Mouse (Mus musculus): ENCODE results near the gene L3mbtl4. TPM values are rescaled to one million over a fixed set of nuclear protein-coding genes. Genes with fewer than 3 reads are reported as not detected.

The L3mbtl4 gene
- total RNA-seq, 1 experiment from 2014 or later = not detected

DNA sequence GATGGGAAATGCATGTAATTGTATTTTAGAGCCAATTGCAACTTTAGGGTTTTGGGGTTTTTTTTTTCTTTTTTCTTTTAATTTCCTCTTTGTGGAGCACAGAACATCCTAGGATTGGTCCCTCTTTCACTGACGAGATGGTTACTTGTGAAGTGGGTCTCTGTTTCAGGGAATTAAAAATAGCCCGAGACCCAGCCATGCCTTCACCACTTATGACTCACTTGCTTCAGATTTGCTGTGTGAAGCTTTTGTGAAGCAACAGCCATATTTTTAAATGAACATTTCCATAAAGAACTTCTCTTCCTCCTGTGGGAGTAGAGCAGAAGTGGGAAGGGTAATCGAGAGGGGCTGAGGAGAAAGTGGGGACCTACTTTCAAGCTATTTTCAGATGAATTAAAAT lies 485.3 kb downstream of the L3mbtl4 start:
- ATAC-seq (replicated peaks in 1 of 2; ENCODE audit: insufficient read depth in 1 of 2, low FRiP score in 2 of 2, low TSS enrichment in 1 of 2, low read depth in 1 of 2, poor library complexity in 2 of 2, severe bottlenecking in 2 of 2) = no peak

DNA sequence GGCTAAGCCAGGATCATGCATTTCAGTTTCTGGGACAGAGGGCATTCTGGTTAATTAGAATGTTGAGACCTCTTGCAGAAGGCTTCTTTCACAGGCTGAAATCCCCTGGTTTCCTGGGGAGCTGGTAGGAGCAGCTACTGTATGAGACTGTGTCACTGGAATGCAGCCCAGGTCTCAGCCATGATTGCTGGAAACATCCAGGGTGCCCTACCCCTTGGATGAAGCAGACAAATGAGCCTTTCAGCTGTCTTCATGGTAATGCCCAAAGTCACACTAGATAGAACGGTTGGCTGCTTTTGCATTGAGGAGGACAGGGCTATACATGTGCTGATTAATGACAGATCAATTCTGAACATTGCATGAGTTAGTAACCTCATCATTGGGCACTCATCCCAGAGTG lies 486.4 kb downstream of the L3mbtl4 start:
- ATAC-seq (replicated peaks in 1 of 2; ENCODE audit: insufficient read depth in 1 of 2, low FRiP score in 2 of 2, low TSS enrichment in 1 of 2, low read depth in 1 of 2, poor library complexity in 2 of 2, severe bottlenecking in 2 of 2) = no peak

DNA sequence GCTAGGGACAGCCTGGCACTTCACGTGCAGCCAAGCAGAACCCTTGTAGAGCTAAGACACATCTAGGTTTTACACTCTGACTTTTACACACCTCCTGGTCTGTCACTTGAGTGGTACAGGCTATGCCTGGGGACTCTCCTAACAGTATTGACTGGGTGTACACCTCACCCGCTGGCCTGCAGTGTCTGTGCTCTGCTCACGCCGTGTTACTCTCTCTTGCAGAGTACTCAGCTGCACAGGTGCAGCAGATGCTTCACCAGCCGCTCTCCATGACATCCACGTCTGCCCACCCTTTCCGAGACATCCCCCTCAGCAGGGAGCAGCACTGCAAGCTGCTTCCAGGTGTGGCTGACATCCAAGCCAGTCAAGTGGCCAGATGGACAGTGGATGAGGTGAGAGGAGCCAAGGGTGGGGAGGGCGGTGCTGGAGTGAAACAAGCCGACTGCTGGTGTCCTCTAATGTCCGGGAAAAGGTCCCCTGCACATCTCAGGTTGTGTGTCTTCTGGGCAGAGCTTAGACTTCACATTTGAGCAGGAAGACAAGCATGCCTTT lies 490.8 kb downstream of the L3mbtl4 start:
- no peak for ATAC-seq (replicated peaks in 1 of 2; ENCODE audit: insufficient read depth in 1 of 2, low FRiP score in 2 of 2, low TSS enrichment in 1 of 2, low read depth in 1 of 2, poor library complexity in 2 of 2, severe bottlenecking in 2 of 2)

DNA sequence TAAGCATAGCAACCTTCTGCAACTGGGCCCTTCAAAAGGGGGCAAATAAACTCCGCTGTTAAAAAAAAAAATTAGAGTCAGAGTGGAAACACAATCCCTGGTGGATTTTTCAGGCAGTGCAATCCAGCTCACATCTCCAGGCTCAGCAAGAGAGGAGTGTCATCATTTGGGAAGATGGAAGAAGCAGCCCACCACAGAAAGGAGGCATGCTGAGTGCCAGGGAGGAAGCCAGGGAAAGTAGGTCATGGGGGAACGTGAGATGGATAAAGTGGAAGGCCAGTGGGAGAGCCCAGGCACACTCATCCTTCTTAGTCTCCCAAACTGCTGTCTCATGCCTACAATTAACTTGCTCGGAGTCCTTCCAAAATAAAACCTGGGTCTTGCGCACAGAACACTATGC lies 496.0 kb downstream of the L3mbtl4 start:
- no peak for ATAC-seq (replicated peaks in 1 of 2; ENCODE audit: insufficient read depth in 1 of 2, low FRiP score in 2 of 2, low TSS enrichment in 1 of 2, low read depth in 1 of 2, poor library complexity in 2 of 2, severe bottlenecking in 2 of 2)

DNA sequence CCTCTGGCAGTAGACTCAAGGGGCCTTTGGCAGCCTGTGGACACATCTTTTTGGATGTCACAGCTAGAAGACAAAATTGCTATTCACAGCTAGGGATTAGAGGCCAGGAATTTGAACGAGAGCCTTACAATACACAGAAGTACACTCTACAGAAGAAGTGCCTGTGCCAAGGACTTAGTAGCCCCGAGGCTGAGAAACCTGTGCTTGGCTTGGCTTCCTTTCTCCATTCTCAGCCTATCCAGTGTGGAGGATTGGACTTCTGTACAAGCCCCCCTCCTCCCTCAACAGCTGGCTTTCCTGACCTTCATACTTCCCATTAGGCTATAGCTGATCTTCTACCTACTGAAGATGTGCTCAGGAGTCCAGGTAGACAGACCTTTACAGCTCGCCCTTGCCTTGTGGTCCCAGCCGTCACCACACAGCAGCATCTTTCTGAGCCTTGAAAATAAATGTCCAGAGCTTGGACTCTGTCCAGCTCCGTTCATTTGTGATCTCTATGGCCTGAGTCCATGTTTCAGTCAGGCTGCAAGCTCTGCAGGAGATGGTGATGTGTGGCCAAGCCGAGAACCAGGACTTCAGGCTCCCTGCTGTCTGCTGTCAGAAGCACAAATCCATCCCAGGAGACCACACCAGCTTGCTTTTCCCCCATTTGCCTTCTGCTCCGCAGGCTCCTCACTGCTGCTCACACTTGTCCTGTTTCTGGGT lies 497.6 kb downstream of the L3mbtl4 start:
- ATAC-seq (replicated peaks in 1 of 2; ENCODE audit: insufficient read depth in 1 of 2, low FRiP score in 2 of 2, low TSS enrichment in 1 of 2, low read depth in 1 of 2, poor library complexity in 2 of 2, severe bottlenecking in 2 of 2) = no peak; a peak in 1 of 4 replicates

DNA sequence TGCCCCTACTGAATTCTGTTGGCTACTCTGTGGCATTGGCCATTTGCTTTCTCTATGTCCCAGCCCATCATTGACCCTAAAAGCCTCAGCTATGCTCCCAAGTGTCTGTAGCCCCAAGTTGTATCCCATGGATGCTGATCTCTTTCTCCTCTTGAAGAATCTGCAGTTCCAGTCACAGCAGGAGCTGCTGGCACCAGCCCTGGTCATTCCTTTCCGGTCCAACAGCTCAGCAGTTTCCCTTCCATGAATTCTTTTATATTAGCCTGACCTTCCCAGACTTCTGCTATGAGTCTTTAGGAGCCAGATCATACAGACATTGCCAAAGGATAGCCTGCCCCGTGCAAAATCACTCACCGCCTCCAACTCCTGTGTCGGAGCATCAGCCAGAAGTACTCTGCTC lies 520.1 kb downstream of the L3mbtl4 start:
- no peak for ATAC-seq (replicated peaks in 1 of 2; ENCODE audit: insufficient read depth in 1 of 2, low FRiP score in 2 of 2, low TSS enrichment in 1 of 2, low read depth in 1 of 2, poor library complexity in 2 of 2, severe bottlenecking in 2 of 2)

DNA sequence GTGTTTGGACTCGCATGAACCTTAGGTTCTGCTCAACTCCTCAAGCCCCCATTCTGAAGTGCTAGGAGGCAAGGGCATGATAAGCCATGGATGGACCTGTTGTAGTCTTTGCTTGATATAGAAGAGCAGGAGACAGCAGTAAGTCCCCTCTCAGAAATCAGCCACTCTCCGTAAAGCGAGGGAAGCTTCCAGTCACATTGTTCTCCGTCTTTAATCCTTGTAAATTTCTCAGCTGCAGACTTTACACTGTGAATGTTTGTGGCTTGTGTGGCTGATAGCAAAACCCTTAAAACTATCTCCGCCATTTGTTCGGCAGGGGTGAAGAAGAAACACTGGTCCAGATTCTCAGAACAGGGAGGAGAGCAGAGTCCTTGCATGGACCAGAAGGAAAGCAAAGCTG lies 552.7 kb downstream of the L3mbtl4 start, which contains the start of gene Tmem200c:
Gene Tmem200c, plus strand, starts transcription at position 301 of the 400 bp plus-strand sequence.
- no peak for ATAC-seq (replicated peaks in 1 of 2; ENCODE audit: insufficient read depth in 1 of 2, low FRiP score in 2 of 2, low TSS enrichment in 1 of 2, low read depth in 1 of 2, poor library complexity in 2 of 2, severe bottlenecking in 2 of 2)

Data from hematopoietic stem cell, adult 5-6 weeks (primary cell).